Mouse (Mus musculus) megakaryocyte, embryonic 14.5 days (primary cell): ENCODE measurements around the gene Tapbp.

Experiments
- FLI1 ChIP-seq: IDR thresholded peaks from 2 replicates; pipeline ENCODE4 v1.6.1; 2012; ENCODE audit warnings: low read length, inconsistent platforms, mixed read lengths
- GATA1 ChIP-seq: IDR thresholded peaks from 3 replicates; pipeline ENCODE4 v1.6.1; 2012; ENCODE audit warnings: mixed read lengths, low read length, inconsistent platforms, borderline replicate concordance

- no peak for TF ChIP-seq GATA1
- no peak for TF ChIP-seq FLI1
Measured at GRCm38 (mm10) chr17:33973572-33973971, 57.9 kb downstream of the Tapbp start.
